Mouse (Mus musculus) testis, adult 10 weeks (tissue): ENCODE data around the gene Olfr1291-ps1. TPM values are rescaled to one million over a fixed set of nuclear protein-coding genes. Genes with fewer than 3 reads are reported as not detected.

ENCODE experiments used
- polyA plus RNA-seq: library from polyadenylated mRNA; stranded (reverse); fragments of 350-450 nt; fragmentation: Illumina TruSeq; extraction: RNeasy Lipid Tissue Mini Kit (QIAGEN cat#74804); gene quantifications from one replicate; pipeline ENCODE4 v1.2.3, GENCODE M21; 2014; ENCODE audit warnings: low read depth, low replicate concordance

Olfr1291-ps1 gene
- not detected for polyA plus RNA-seq

GRCm38 (mm10) chr2:111496880-111497279 lies at the start of gene Olfr1291-ps1:
Olfr1291-ps1 (plus strand) TSS chr2:111497180.

GRCm38 (mm10) chr2:111448842-111449241 lies 48.1 kb upstream of the Olfr1291-ps1 start, which contains the start of gene Olfr1287:
Olfr1287 (plus strand) TSS chr2:111449142.

GRCm38 (mm10) chr2:111473801-111474200 lies 23.2 kb upstream of the Olfr1291-ps1 start, which contains the start of gene Olfr1288:
Olfr1288 (plus strand) TSS chr2:111474101.

GRCm38 (mm10) chr2:111480519-111480918 lies 16.5 kb upstream of the Olfr1291-ps1 start, which contains the start of gene Olfr1289:
Olfr1289 (plus strand) TSS chr2:111480819.

GRCm38 (mm10) chr2:111493729-111494128 lies 3.3 kb upstream of the Olfr1291-ps1 start, which contains the start of gene Olfr1290:
Olfr1290 (minus strand) TSS chr2:111493829.

GRCm38 (mm10) chr2:111524903-111525302 lies 27.9 kb downstream of the Olfr1291-ps1 start, which contains the start of gene Olfr1293-ps:
Olfr1293-ps (plus strand) TSS chr2:111525203.

GRCm38 (mm10) chr2:111540191-111540590 lies 43.2 kb downstream of the Olfr1291-ps1 start, which contains the start of gene Olfr1294:
Olfr1294 (minus strand) TSS chr2:111540291.

Other genes with a start within 250 kb of the Olfr1291-ps1 start
- not detected for gene Olfr1276, start 242.7 kb upstream of the Olfr1291-ps1 start, polyA plus RNA-seq
- 0.22 TPM for gene Olfr1277, start 223.1 kb upstream of the Olfr1291-ps1 start, polyA plus RNA-seq
- gene Olfr1278, start 207.0 kb upstream of the Olfr1291-ps1 start, polyA plus RNA-seq, result not detected
- gene Olfr1279, start 196.5 kb upstream of the Olfr1291-ps1 start, polyA plus RNA-seq, result 0.59 TPM
- 1.7 TPM for gene Olfr1280, start 183.2 kb upstream of the Olfr1291-ps1 start, polyA plus RNA-seq
- gene Olfr1281, start 170.7 kb upstream of the Olfr1291-ps1 start, polyA plus RNA-seq, result 0.11 TPM
- not detected for gene Olfr1282, start 161.1 kb upstream of the Olfr1291-ps1 start, polyA plus RNA-seq
- gene Olfr1283, start 130.4 kb upstream of the Olfr1291-ps1 start, polyA plus RNA-seq, result 0.13 TPM
- gene Olfr1284, start 121.7 kb upstream of the Olfr1291-ps1 start, polyA plus RNA-seq, result not detected
- gene Olfr1286, start 74.1 kb upstream of the Olfr1291-ps1 start, polyA plus RNA-seq, result not detected
- not detected for gene Olfr1287, start 48.0 kb upstream of the Olfr1291-ps1 start, polyA plus RNA-seq
- not detected for gene Olfr1288, start 23.1 kb upstream of the Olfr1291-ps1 start, polyA plus RNA-seq
- not detected for gene Olfr1289, start 16.4 kb upstream of the Olfr1291-ps1 start, polyA plus RNA-seq
- gene Olfr1290, start 3.4 kb upstream of the Olfr1291-ps1 start, polyA plus RNA-seq, result not detected
- not detected for gene Olfr1293-ps, start 28.0 kb downstream of the Olfr1291-ps1 start, polyA plus RNA-seq
- gene Olfr1294, start 43.1 kb downstream of the Olfr1291-ps1 start, polyA plus RNA-seq, result not detected
- not detected for gene Olfr1295, start 72.5 kb downstream of the Olfr1291-ps1 start, polyA plus RNA-seq
- gene Olfr1297, start 129.3 kb downstream of the Olfr1291-ps1 start, polyA plus RNA-seq, result not detected
- gene Olfr1298, start 152.0 kb downstream of the Olfr1291-ps1 start, polyA plus RNA-seq, result not detected
- not detected for gene Olfr1299, start 164.2 kb downstream of the Olfr1291-ps1 start, polyA plus RNA-seq